Mouse (Mus musculus): ENCODE measurements around the gene Safb2. TPM values are rescaled to one million over a fixed set of nuclear protein-coding genes. Genes with fewer than 3 reads are reported as not detected.

Safb2 gene
- polyA plus RNA-seq, 1 experiment from 2014 or later, result 43.5 TPM

- WGBS, result 70% methylated on average over 20 of the region's 20 CpGs
- H3K9ac ChIP-seq (ENCODE audit: low read length), result no peak within 1 kb of the TSS
- H3K9me3 ChIP-seq (ENCODE audit: control insufficient read depth, low read length), result no peaks in the 10 kb centered on the region
- H3K27ac ChIP-seq (replicated peaks in 1 of 2; ENCODE audit: control insufficient read depth in 1 of 2, insufficient read depth in 1 of 2, low read depth in 2 of 2, low read length in 2 of 2), result no peak within 1 kb of the TSS
- no peaks in the 10 kb centered on the region for H3K4me1 ChIP-seq (ENCODE audit: control insufficient read depth in 2 of 2, insufficient read depth in 2 of 2, low read length in 2 of 2)
- no peaks in the 10 kb centered on the region for H3K36me3 ChIP-seq (ENCODE audit: control insufficient read depth, insufficient read depth, low read length)
- H3K4me2 ChIP-seq (ENCODE audit: low read length), result no peak within 1 kb of the TSS
- no peaks in the 10 kb centered on the region for H3K27me3 ChIP-seq (ENCODE audit: control insufficient read depth, insufficient read depth, low read length)
- no peak for ATAC-seq (ENCODE audit: insufficient number of reproducible peaks, insufficient read depth, low FRiP score, low read depth)
- H3K4me3 ChIP-seq (ENCODE audit: control insufficient read depth in 1 of 2, insufficient read depth in 1 of 2, low read depth in 1 of 2, low read length in 2 of 2), result no peak within 1 kb of the TSS
Observed at GRCm38 (mm10) chr17:56554122-56554551, 30.2 kb downstream of the Safb2 start, which contains the start of gene Gm20219. Gene Gm20219 (minus strand): TSS chr17:56554387.

- Histone ChIP-seq H3K27ac (replicated peaks in 1 of 2; ENCODE audit: control insufficient read depth in 1 of 2, insufficient read depth in 1 of 2, low read depth in 2 of 2, low read length in 2 of 2) (no peak overlapping the region), H3K27me3 (ENCODE audit: control insufficient read depth, insufficient read depth, low read length) (no peaks in the 10 kb centered on the region), H3K4me2 (ENCODE audit: low read length) (no peak overlapping the region), H3K36me3 (ENCODE audit: control insufficient read depth, insufficient read depth, low read length) (no peaks in the 10 kb centered on the region), H3K4me1 (ENCODE audit: control insufficient read depth in 2 of 2, insufficient read depth in 2 of 2, low read length in 2 of 2) (no peaks in the 10 kb centered on the region), H3K9ac (ENCODE audit: low read length) (no peak overlapping the region), H3K9me3 (ENCODE audit: control insufficient read depth, low read length) (no peaks in the 10 kb centered on the region), H3K4me3 (ENCODE audit: control insufficient read depth in 1 of 2, insufficient read depth in 1 of 2, low read depth in 1 of 2, low read length in 2 of 2) (no peak overlapping the region)
- no peak for ATAC-seq (ENCODE audit: insufficient number of reproducible peaks, insufficient read depth, low FRiP score, low read depth)
- WGBS, result 58% methylated on average over 5 of the region's 5 CpGs
Observed at GRCm38 (mm10) chr17:56552781-56553363, 31.5 kb downstream of the Safb2 start.

GRCm38 (mm10) chr17:56551841-56552581 lies 32.4 kb downstream of the Safb2 start:
- Histone ChIP-seq H3K27me3 (ENCODE audit: control insufficient read depth, insufficient read depth, low read length) (no peaks in the 10 kb centered on the region), H3K27ac (replicated peaks in 1 of 2; ENCODE audit: control insufficient read depth in 1 of 2, insufficient read depth in 1 of 2, low read depth in 2 of 2, low read length in 2 of 2) (no peak overlapping the region), H3K9me3 (ENCODE audit: control insufficient read depth, low read length) (no peaks in the 10 kb centered on the region), H3K4me3 (ENCODE audit: control insufficient read depth in 1 of 2, insufficient read depth in 1 of 2, low read depth in 1 of 2, low read length in 2 of 2) (no peak overlapping the region), H3K9ac (ENCODE audit: low read length) (no peak overlapping the region), H3K4me2 (ENCODE audit: low read length) (no peak overlapping the region), H3K4me1 (ENCODE audit: control insufficient read depth in 2 of 2, insufficient read depth in 2 of 2, low read length in 2 of 2) (peaks cover 1 to 4% of the 10 kb centered on the region in 2 experiments; a peak in 2 of 4 replicates), H3K36me3 (ENCODE audit: control insufficient read depth, insufficient read depth, low read length) (no peaks in the 10 kb centered on the region)
- WGBS, result 79% methylated on average over 6 of the region's 6 CpGs
- ATAC-seq (ENCODE audit: insufficient number of reproducible peaks, insufficient read depth, low FRiP score, low read depth), result no peak

- Histone ChIP-seq H3K4me2 (ENCODE audit: low read length) (no peak overlapping the region), H3K4me1 (ENCODE audit: control insufficient read depth in 2 of 2, insufficient read depth in 2 of 2, low read length in 2 of 2) (peaks cover 2 to 5% of the 10 kb centered on the region in 2 experiments; a peak in 2 of 4 replicates), H3K4me3 (ENCODE audit: control insufficient read depth in 1 of 2, insufficient read depth in 1 of 2, low read depth in 1 of 2, low read length in 2 of 2) (no peak overlapping the region), H3K27ac (replicated peaks in 1 of 2; ENCODE audit: control insufficient read depth in 1 of 2, insufficient read depth in 1 of 2, low read depth in 2 of 2, low read length in 2 of 2) (no peak overlapping the region), H3K9ac (ENCODE audit: low read length) (no peak overlapping the region), H3K27me3 (ENCODE audit: control insufficient read depth, insufficient read depth, low read length) (no peaks in the 10 kb centered on the region), H3K9me3 (ENCODE audit: control insufficient read depth, low read length) (no peaks in the 10 kb centered on the region), H3K36me3 (ENCODE audit: control insufficient read depth, insufficient read depth, low read length) (no peaks in the 10 kb centered on the region)
- no peak for ATAC-seq (ENCODE audit: insufficient number of reproducible peaks, insufficient read depth, low FRiP score, low read depth)
- WGBS, result 75% methylated on average over 12 of the region's 12 CpGs
Observed at GRCm38 (mm10) chr17:56550784-56551475, 33.5 kb downstream of the Safb2 start.

- Histone ChIP-seq H3K9me3 (ENCODE audit: control insufficient read depth, low read length) (no peaks in the 10 kb centered on the region), H3K4me1 (ENCODE audit: control insufficient read depth in 2 of 2, insufficient read depth in 2 of 2, low read length in 2 of 2) (peaks cover 2 to 5% of the 10 kb centered on the region in 2 experiments; a peak in 2 of 4 replicates), H3K27ac (replicated peaks in 1 of 2; ENCODE audit: control insufficient read depth in 1 of 2, insufficient read depth in 1 of 2, low read depth in 2 of 2, low read length in 2 of 2) (no peak overlapping the region), H3K36me3 (ENCODE audit: control insufficient read depth, insufficient read depth, low read length) (no peaks in the 10 kb centered on the region), H3K9ac (ENCODE audit: low read length) (no peak overlapping the region), H3K4me2 (ENCODE audit: low read length) (no peak overlapping the region), H3K4me3 (ENCODE audit: control insufficient read depth in 1 of 2, insufficient read depth in 1 of 2, low read depth in 1 of 2, low read length in 2 of 2) (no peak overlapping the region), H3K27me3 (ENCODE audit: control insufficient read depth, insufficient read depth, low read length) (no peaks in the 10 kb centered on the region)
- no peak for ATAC-seq (ENCODE audit: insufficient number of reproducible peaks, insufficient read depth, low FRiP score, low read depth)
- WGBS, result 64% methylated on average over 4 of the region's 4 CpGs
Observed at GRCm38 (mm10) chr17:56548605-56549105, 35.7 kb downstream of the Safb2 start.

- H3K9me3 ChIP-seq (ENCODE audit: control insufficient read depth, low read length), result no peaks in the 10 kb centered on the region
- no peaks in the 10 kb centered on the region for H3K36me3 ChIP-seq (ENCODE audit: control insufficient read depth, insufficient read depth, low read length)
- ATAC-seq (ENCODE audit: insufficient number of reproducible peaks, insufficient read depth, low FRiP score, low read depth), result peak; percentile 11
- H3K9ac ChIP-seq (ENCODE audit: low read length), result no peak overlapping the region
- peaks cover 2 to 5% of the 10 kb centered on the region in 2 experiments; a peak in 2 of 4 replicates for H3K4me1 ChIP-seq (ENCODE audit: control insufficient read depth in 2 of 2, insufficient read depth in 2 of 2, low read length in 2 of 2)
- no peak overlapping the region for H3K4me2 ChIP-seq (ENCODE audit: low read length)
- no peaks in the 10 kb centered on the region for H3K27me3 ChIP-seq (ENCODE audit: control insufficient read depth, insufficient read depth, low read length)
- no peak overlapping the region for H3K4me3 ChIP-seq (ENCODE audit: control insufficient read depth in 1 of 2, insufficient read depth in 1 of 2, low read depth in 1 of 2, low read length in 2 of 2)
- 73% methylated on average over 9 of the region's 9 CpGs for WGBS
- no peak overlapping the region for H3K27ac ChIP-seq (replicated peaks in 1 of 2; ENCODE audit: control insufficient read depth in 1 of 2, insufficient read depth in 1 of 2, low read depth in 2 of 2, low read length in 2 of 2)
Observed at GRCm38 (mm10) chr17:56547846-56548604, 36.4 kb downstream of the Safb2 start.
